In genomic region chr6:114290184-114290583, GRCm38 (mm10) we compare ENCODE assay signal across 10 mouse cellular contexts. TPM values are rescaled to one million over a fixed set of nuclear protein-coding genes. Genes with fewer than 3 reads are reported as not detected.
DNase-seq lines count a peak whose midpoint lies in the region; ATAC-seq lines count a peak whose summit lies in the region.
"Had no signal": no experiment of that assay in that cellular context is flagged by ENCODE, and none has a peak within 500 bp of the region (broad histone marks: within the 10 kb centered on the region; RNA-seq: fewer than 3 reads in every experiment).

No protein-coding gene starts in this region.

- DNase-seq in embryo, embryonic 10 days (ENCODE audit: low spot score): peak; percentile 75
- DNase-seq in frontal cortex, postnatal 10 days (ENCODE audit: low spot score in 2 of 2): peak; percentile 70 to 76
- peak; percentile 43 to 50 for DNase-seq in left cerebral cortex, adult 18-20 months (ENCODE audit: low spot score in 2 of 2)
- DNase-seq in retina, embryonic 14.5 days (ENCODE audit: low spot score): peak; percentile 76
- no peak for DNase-seq in heart, postnatal 25 days (ENCODE audit: low spot score)
- DNase-seq in heart, embryonic 10.5 days (ENCODE audit: low spot score): no peak
- DNase-seq in kidney, postnatal 14 days: no peak

- no peaks in the 10 kb centered on the region for H3K9me3 ChIP-seq in heart, embryonic 10.5 days
- H3K9me3 ChIP-seq: embryonic facial prominence, embryonic 15.5 days had no signal

- no peak overlapping the region for H3K4me3 ChIP-seq in heart, embryonic 10.5 days
- H3K4me3 ChIP-seq: embryonic facial prominence, embryonic 15.5 days had no signal

- no peaks in the 10 kb centered on the region for H3K36me3 ChIP-seq in heart, embryonic 10.5 days
- H3K36me3 ChIP-seq: embryonic facial prominence, embryonic 15.5 days had no signal

- no peak for ATAC-seq in activated CD4-positive, CD25-positive, alpha-beta regulatory T cell, adult 4 months

- 65% methylated on average over 8 of the region's 8 CpGs for WGBS in heart, embryonic 10.5 days

- intact Hi-C loops in heart, postnatal 25 days (cut with DNase I): no loop called here

- peaks cover 13% of the 10 kb centered on the region; the same call in 1 of the 2 replicates for H3K4me1 ChIP-seq in heart, embryonic 10.5 days
- H3K4me1 ChIP-seq: embryonic facial prominence, embryonic 15.5 days had no signal

- H3K27ac ChIP-seq in heart, embryonic 10.5 days: no peak overlapping the region
- H3K27ac ChIP-seq: embryonic facial prominence, embryonic 15.5 days had no signal

- peaks cover 86% of the 10 kb centered on the region for H3K27me3 ChIP-seq in heart, embryonic 10.5 days (ENCODE audit: insufficient read depth, poor library complexity, severe bottlenecking)

RNA-seq across cellular contexts. Expression of gene Slc6a1, which starts 7.7 kb away (rescaled TPM):
- 100 to 1,000 TPM; 288 to 289 TPM for total RNA-seq in left cerebral cortex, adult 18-20 months (2021)
- under 1 TPM in 1 of 2 experiments, not detected in 1; 0.06 TPM for total RNA-seq in heart, postnatal 25 days (2021)
- polyA plus RNA-seq in heart, embryonic 10.5 days (2016; fragmentation: Nextera tagmentation; extraction: Ambion mirVana): 0.48 and 0.54 TPM in 2 replicates
- under 1 TPM in 1 of 2 experiments, not detected in 1; 0.22 TPM for polyA plus RNA-seq in activated CD4-positive, CD25-positive, alpha-beta regulatory T cell, adult 4 months (2017; shearing (Covaris generic))
- total RNA-seq: monocyte, adult 5-6 weeks had no signal

Comparison
In these comparisons a context has a peak if more than half of its experiments do, and no peak if none do; other contexts are left out.
1. DNase-seq: peak in embryo, embryonic 10 days (single experiment), frontal cortex, postnatal 10 days (2 of 2), left cerebral cortex, adult 18-20 months (2 of 2) and retina, embryonic 14.5 days (single experiment); none in heart, postnatal 25 days (single experiment), heart, embryonic 10.5 days (single experiment) and kidney, postnatal 14 days (single experiment).
2. RNA of gene Slc6a1, which starts 7.7 kb away (total RNA-seq): 288 to 289 TPM in left cerebral cortex, adult 18-20 months; 0.06 TPM in heart, postnatal 25 days; every median in the first group is over 100 times any median in the second.